Mouse (Mus musculus) embryo, embryonic 9.5 days (tissue): ENCODE measurements around the gene Lars2.
"Not testable (repeated sequence)": the region's sequence is repeated elsewhere in the genome, so short reads cannot be mapped to it uniquely, and the experiment has no call there.

ENCODE experiments used
- DNase-seq: peaks from one replicate; pipeline ENCODE4 v3.0.0-alpha.2; 2017; ENCODE audit errors: extremely low spot score

Lars2 gene

DNA sequence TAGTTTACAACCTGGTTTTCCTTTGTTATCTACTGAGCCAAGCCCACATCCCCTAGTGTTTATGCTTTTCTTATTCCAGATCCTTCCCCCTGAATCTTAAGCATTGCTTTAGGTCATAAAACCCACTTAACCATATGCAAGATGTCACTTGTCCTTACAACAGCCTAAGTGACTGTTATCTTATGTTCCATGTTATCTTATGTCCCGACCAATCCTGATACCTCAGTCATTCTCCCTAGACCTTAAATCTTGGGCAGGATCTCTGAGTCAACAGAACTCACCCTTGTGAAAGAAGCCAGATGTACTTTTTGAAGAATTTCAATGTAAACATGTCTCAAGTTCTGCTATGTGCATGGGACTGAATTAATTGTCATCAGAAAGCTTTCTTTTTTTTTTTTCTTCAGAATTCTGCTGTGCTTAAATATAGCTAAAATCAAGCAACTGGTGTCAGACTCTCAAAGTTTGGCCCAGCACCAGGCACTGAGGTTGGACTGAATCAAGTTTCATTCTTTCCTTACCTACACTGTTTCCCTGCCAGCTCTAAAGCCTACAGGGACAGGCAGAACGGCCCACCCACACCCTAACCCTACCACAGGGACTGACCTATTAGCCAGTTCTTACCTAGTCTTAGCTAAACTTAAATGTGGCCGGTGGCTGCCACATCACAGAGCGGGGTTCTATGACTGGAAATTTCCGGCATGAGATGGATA lies 24.6 kb downstream of the Lars2 start:
- no peak for DNase-seq

DNA sequence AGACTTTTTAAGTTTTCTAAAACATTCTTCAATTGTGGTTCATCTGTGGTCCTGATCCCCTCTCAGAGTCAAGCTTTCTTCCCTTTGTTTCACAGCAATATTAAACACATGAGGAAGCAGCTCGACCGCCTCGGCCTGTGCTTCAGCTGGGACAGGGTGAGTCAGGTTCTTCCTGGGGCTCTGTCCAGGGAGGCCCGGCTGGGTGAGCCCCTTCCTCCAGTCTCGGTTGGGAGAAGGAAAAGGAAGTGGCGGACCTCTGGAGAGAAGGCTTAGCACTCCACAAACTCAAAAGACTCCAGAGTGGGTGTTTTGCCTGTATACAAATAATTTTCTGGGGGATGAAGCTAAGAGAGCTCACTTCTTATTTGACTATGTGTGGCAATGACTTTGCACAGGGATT lies 28.1 kb downstream of the Lars2 start:
- DNase-seq: no peak

DNA sequence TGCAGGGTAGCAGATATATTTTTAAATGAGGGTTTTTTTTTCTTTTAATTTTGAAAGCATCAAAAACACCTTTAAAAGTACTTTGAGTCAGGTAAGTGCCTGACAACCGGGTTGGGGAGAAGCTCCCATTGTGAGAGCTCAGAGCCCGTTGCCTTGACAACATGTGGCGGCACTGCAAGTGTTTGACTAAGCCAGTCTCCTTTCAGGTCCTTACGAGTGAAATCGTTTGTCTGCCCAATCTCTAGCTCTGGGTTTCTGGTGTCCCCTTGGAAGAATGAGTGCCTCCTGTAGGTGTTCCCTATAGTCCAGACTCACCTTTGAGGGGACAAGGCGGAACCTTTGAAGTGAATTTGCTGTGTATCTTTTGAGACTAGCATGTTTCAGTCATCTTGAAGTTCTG lies 31.0 kb downstream of the Lars2 start:
- DNase-seq: no peak

DNA sequence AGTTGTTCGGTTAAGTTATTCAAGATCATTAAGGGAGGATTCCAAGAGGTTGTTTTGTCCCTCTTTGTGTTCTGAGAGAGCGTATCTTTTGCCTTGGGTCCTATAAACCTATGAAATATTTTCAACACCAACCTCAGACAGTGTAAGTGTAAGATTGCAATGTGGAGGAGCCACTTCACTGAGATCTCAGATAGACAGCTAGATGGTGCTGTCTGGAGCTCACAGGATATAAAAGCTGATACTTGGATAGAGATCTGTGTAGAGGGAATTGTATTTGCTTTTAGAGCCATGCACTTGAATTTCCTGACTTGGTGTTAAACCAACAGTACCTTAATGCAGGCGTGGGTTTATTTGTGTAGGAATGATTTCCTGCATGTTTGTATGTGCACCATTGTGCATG lies 35.5 kb downstream of the Lars2 start:
- DNase-seq: no peak

DNA sequence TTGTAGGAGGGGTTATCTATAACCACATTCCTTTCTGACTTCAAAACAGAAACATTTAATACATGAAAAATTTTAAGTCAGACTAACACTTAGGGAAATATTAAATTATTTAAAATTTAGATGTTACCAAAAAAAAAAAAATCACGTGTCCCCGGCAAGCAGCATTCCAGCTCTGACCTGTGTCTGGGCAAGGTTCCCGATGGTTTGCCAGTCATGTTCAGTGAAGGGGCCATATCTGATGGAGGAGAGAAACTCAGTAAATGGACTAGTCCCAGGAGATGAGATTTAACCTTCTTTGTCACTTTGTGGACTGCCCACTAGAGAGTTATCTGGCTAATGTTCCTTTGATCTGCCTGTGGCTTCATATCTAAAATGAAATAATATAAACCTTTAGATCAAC lies 36.3 kb downstream of the Lars2 start:
- DNase-seq: no peak

DNA sequence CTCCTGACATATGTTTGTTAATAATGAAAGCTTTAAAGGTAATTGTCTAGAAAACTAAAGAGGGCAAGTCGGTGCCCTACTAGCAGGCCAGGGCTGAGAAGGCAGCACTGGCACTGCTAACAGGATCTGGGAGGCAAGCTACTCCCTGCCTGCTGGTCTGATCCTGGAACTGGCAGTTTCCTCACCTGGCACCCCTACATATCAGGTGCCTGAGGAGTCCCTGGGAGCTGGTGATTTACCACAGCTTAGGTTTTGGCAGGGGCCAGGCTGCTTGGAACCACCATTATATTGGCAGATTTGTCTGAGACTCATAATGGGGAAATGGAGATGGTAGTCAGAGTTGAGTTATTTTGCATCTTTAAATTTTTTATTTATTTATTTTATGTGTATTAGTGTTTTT lies 38.5 kb downstream of the Lars2 start:
- DNase-seq: no peak

DNA sequence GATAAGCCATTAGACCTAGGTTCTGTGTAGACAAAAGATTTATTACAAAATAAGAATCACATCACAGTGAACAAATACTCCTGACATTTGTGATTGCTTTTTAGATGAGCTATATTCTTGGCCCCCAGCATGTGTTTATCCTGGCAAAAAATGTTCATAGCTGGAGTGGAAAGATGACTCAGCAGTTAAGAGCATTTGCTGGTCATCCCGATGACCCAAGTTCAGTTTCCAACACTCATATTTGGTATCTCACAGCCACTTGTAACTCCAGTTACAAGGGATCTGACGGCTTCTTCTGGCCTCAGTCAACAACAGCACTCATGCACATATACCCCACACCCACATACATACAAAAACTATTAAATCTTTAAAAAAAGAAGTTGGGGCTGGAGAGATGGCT lies 42.0 kb downstream of the Lars2 start:
- DNase-seq: no peak

DNA sequence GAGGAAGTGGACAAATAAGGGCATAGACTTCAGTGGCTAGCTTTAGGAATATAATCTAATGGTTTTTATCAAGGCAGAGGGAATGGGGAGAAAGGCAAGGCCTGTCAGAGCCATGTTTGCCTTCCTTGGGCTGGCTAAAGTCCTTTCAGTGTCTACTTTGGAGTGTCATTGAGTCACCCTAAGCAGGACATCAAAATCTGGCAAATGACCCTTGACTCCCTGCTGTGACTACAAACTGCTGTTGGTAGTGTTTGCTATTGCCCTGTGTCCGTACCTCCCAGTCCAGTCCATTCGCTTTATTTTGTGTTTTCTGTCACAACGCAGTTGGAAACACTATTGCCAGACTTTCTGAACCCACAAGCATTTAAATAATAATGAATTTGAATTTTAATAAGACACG lies 63.1 kb downstream of the Lars2 start:
- DNase-seq: no peak

DNA sequence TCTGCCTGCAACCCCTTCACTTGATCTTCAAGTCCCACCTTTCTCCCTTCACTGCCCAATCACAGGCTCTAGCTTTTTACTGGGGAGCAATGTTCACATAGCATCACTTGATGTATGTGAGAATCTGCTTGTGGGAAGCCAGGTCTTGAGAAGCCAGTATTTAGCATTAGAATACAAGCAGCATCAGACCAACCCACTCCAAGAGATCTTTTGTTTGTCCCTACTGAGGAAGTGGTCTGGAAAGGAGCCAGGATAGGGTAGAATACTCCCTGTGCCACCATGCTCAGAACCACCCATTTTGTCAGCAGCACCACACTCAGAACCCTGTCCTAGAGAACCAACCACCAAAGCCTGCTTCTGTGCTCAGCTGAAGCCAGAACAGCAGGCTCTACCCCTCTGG lies 64.2 kb downstream of the Lars2 start:
- no peak for DNase-seq

DNA sequence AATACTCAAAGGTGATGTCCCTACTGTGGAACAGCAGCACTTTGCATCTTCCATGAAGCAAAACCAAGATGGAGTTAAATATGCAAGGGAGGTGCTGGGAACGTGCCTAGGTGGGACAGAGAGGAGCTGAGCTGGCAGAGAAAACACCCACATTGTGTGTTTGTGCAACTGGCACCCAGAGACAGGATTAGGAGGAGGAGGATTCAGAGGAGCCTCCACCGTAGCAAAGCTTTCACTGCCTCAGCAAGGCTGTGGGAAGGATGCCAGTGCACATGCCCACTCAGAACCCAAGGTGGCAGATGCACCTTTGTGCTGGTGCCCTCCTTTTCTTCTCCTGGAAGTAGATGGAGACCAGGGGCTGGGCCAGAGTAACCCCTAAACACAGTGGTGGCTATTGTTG lies 71.5 kb downstream of the Lars2 start:
- no peak for DNase-seq

DNA sequence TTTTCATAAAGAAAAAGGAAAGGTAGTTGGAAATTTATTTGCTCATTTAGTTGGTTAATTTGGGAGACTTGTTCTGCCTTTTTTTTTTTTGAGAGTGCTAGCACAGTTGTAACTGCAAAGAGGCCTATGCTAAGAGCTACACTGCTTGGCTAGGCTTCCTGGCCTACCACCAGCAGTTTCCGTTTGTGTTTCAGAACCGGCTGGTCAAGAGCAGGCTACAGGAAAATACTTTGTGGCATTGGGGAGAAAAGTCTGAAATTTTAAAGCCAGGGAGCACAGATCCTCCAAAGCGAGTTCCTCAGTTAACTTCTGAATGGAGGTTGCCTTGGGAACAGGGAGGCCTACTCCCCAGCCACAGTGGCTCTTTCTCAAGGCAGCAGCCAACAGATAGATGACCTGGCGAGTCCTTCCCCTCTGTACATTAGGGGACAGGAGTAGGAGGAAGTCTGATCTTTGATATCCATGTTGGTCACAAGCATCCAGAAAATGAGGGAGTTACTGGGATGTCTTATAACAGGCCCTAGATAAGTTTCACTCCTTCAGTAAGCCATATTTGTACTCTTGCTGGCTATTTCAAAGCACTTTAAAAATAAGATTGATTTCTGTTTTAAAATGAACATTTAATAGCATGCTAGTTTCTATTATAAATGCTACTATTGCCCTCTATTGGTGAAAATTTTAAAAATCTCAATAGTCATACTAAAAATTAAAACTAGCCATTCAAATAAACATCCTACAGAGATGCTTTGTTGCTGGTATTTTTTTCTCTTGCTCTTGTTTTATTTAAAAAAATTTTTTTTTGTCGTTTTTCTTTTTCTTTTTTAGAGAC lies 73.7 kb downstream of the Lars2 start:
- DNase-seq: no peak

DNA sequence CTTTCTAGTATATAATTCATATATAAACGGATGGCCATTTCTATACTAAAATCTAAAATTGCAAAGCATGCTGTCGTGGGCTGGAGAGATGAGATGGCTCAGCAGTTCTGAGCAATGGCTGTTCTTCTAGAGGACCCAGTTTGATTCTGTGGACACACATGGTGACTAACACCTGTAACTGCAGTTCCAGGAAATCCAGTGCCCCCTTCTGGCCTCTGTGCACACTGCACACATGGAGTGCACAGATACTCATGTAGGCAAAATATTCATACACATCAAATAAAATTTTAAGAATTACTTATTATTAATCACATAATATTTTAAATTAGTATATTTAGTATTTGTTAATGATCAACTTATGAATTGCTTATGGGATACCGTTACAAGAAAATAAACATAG lies 80.4 kb downstream of the Lars2 start:
- DNase-seq: not testable (repeated sequence)

DNA sequence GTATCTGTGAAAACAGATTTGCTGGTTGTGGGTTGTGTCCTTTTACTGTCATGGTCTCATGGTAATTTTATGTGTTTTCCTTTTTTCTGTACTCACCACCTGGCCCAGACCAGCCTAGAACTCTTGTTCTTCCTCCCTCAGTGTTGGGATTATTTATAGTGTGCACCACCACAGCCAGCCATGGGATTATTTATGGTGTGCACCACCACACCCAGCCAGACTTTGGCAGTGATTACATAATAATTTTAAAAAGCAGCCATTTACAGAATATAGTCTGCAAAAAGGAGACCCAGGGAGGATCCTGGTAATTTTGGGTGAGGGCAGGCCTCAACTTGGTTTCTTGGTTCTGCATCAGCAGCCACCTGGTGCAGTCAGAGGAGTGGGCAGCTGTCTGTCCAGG lies 81.9 kb downstream of the Lars2 start:
- no peak for DNase-seq

DNA sequence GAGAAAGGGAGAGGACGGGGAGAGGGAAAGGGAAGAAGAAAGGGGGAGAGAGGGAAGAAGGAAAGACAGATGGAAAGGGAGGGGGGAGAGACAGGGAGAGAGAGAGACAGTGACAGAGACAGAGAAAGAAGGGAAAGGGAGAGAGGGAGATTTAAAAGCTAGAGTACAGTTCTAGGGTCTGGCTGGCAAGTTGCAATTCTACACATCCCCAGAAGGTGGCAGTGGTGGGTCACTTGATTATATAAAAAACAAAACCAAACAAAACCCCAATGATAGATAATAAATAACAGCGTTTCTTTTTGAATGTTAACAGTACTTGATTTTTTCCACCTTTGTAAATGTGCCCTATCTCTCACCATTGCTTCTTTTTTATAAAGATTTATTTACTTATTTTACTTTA lies 83.4 kb downstream of the Lars2 start:
- peak; percentile 52 for DNase-seq

DNA sequence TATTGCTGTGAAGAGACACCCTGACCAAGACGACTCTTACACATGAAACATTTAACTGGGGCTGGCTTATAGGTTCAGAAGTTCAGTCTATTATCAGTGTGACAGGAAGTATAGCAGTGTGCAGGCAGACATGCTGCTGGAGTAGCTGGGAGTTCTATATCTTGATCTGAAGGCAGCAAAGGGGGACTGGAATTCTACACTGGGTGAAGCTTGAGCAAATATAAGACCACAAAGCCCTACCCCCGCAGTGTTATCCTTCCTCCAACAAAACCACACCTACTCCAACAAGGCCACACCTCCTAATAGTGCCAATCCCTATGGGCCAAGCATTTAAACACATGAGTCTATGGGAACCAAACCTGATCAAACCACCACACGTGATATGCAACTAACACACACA lies 85.0 kb downstream of the Lars2 start:
- DNase-seq: no peak

DNA sequence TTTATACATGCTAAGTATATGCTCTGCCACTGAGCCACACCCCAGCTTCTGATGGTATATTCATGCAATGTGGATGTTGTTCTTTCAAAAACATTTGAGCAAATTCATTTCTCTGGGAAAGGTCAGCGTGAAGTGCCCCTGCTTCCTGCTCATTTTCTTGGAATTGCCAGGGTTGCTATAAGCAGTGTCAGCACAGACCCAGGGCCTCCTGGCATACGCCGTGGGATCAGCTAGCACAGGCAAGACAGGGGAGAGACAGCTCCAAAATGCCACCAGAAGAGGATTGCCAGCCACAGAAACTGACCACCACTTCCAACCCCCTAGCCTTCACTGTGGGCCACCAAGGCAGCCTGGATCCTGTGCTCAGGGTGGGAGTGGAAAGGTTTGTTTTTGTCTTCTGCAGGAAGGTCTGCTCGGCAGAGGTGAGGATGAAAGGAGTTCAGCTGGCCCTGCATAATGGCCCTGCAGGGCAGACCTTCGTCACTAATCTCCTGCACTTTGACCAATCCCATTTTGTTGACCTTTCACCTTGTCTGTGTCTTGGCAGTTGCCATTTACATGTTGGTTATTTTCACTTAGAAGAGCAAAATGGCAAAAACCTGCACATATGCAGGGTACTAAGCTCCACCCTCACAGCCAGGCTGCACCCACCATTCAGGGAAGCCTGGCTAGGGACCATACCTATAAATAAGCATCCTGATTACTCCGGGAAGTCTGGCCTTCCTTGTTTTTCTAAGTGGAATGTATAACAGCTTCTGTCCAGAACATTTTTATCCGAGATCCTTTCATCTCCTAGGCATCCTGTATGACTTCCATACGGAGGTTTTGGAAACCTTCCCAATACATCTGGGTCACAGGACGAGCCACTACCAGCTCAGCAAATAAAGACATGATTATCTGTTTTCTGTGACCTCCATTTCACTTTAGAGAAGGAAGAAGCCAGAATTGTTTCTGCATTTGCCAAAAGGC lies 90.2 kb downstream of the Lars2 start:
- no peak for DNase-seq

DNA sequence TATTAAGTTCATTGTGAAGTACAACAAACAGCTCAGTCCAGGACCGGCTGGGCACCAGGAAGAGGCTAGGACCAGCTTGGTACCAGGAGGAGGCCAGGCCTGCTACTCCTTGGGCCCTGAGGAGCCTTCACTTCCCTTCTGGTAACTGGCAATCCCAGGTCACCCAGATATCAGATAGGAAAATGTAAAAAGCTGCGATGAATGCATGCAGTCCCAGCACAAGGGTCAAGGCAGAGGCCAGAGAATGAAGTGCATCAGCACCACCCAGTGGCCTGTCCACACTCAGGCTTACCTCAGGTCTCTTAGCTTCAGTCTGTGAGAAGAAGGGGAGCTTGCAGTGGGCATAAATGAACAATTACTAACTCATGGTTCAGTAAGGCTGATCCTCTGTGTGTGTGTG lies 90.9 kb downstream of the Lars2 start:
- no peak for DNase-seq

DNA sequence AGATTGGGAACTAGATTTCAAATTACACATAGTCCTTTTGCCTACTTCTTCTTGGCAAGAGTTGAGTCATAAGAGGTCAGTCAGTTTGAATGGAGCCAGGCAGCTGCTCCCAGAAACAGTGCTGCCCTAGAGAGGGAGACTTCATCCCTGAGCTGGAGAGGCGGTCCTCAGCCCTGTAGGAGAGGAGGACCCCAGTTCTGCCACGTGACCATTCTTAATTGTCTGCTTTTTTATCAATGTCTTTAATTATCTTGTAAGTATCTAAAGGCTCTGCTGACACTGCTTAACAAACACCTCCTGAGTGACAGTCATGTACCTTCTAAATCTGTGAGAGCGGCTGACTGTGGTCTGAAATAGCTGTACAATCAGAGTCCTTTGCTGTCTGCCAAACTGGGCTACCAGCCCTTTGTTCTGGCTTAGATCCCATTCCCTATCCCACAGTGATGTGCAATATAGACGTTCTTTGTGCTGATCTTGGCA lies 100.5 kb downstream of the Lars2 start:
- DNase-seq: no peak

DNA sequence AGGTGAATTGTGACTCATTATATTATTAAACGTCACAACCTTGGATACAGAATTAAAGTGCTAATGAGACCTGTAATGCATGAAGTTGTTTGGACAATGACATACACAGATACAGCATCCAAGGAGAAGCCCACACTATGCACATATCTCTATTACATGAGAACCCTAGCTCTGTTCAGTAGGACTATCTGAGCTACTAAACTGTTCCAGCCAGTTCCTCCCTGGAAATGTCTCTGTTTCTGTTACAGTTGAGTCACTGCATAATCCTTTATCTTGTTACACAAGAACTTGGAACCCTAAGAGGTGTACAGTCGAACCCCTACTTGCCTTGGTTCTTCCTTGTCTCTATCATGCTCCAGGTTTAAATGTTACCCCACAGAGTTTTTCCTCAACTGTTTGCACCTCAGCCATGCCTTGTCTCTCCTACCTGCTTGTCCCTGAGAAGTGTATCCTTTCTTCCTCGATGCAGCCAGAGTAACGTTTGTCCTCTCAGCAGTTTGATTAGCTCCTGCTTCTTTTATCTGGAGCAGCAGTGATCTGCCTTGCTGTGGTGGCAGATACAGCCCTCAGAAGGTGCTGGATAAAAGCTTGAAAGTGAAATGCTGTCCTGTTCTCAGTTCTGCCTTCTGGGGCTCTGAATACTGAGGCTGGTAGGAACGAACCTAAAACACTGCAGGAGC lies 101.8 kb downstream of the Lars2 start:
- no peak for DNase-seq

DNA sequence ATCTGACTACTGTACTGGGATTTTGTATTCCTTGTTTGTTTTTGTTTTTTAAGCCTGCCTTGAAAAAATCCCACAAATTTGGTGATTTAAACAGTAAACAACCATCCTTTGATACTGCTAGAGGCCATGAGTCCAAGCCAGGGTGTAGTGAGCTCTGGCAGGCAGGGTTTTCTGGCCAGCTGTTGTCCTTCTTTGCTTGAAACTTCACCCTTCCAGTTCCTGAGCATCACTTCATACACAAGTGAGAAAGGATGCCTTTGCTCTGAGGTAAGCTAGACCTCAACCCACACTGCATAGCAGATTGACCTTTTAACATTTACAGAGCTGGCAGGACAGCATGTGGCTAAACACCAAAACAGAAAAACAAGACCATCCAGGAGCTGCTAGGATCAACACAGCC lies 102.4 kb downstream of the Lars2 start:
- no peak for DNase-seq

DNA sequence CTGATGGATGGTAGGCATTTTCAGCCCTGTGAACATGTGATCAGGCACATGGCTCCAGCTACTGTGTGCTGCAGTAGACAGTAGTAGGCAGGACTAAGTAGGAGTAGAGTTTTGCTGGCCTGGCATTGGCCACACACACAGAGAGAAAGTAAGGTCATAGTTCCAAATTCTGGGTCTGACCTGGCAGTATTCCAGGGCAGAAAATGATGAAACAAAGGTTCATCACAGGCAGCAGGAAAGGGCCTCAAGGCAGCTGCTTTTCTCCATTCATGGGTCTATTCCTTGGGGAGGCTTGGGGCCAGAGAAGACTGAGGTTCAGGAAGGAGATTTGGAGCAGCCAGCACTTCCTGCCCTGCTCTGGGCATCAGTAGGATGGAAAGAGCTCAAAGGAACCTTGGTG lies 106.7 kb downstream of the Lars2 start:
- no peak for DNase-seq

DNA sequence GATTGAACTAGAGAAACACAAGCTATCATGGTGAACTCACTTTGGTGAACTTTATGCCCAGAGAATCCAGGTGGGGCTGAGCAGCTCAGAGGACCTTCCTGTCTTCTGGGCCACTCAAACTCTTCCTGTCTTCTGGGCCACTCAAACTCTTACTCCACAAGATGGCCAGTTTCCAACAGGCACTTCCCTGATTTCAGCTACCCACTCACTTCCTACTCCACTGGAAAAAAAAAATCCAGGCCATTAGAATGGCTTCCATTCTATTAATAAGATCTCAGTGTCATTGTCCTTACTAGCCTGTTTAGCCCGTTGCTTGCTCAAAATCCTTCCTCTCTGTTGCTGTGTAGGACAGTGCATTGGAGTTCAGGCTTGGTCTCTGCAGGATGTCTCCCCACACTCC lies 108.8 kb downstream of the Lars2 start:
- no peak for DNase-seq
